Mouse (Mus musculus) G1E (cell line): ENCODE measurements around the gene Upk1b.

ENCODE experiments used
- CTCF ChIP-seq: IDR thresholded peaks from 2 replicates; pipeline ENCODE4 v1.5.1; 2012; ENCODE audit warnings: low read depth, low read length, inconsistent platforms, mixed read lengths
- TAL1 ChIP-seq: conservative IDR thresholded peaks from 2 replicates; pipeline ENCODE4 v1.6.1; 2012; ENCODE audit warnings: low read depth, low read length, inconsistent platforms, mixed read lengths

- TF ChIP-seq CTCF (no peak), TAL1 (no peak)
These were observed 29.0 kb downstream of the Upk1b start for GRCm38 (mm10) chr16:38771145-38771544.
